Mouse (Mus musculus): ENCODE results near the gene Arhgap15. TPM values are rescaled to one million over a fixed set of nuclear protein-coding genes. Genes with fewer than 3 reads are reported as not detected.

Arhgap15 gene
- total RNA-seq, 2 experiments from 2014 or later: 122 to 124 TPM

- ATAC-seq (replicated peaks; ENCODE audit: poor library complexity): no peak
Measured at GRCm38 (mm10) chr2:44411660-44412059, 663.0 kb downstream of the Arhgap15 start.

- no peak for ATAC-seq (replicated peaks; ENCODE audit: poor library complexity)
Measured at GRCm38 (mm10) chr2:44416331-44416730, 667.7 kb downstream of the Arhgap15 start.

GRCm38 (mm10) chr2:44419547-44420225, 671.1 kb downstream of the Arhgap15 start:
- no peak for ATAC-seq (replicated peaks; ENCODE audit: poor library complexity)

- no peak for ATAC-seq (replicated peaks; ENCODE audit: poor library complexity)
Measured at GRCm38 (mm10) chr2:44430521-44430920, 681.9 kb downstream of the Arhgap15 start.

- no peak for ATAC-seq (replicated peaks; ENCODE audit: poor library complexity)
Measured at GRCm38 (mm10) chr2:44436652-44437051, 688.0 kb downstream of the Arhgap15 start.

- ATAC-seq (replicated peaks; ENCODE audit: poor library complexity): no peak
Measured at GRCm38 (mm10) chr2:44437496-44438057, 689.0 kb downstream of the Arhgap15 start.

- no peak for ATAC-seq (replicated peaks; ENCODE audit: poor library complexity)
Measured at GRCm38 (mm10) chr2:44438070-44438469, 689.4 kb downstream of the Arhgap15 start.

- no peak for ATAC-seq (replicated peaks; ENCODE audit: poor library complexity)
Measured at GRCm38 (mm10) chr2:44444938-44445337, 696.3 kb downstream of the Arhgap15 start.

Other genes with a start within 250 kb of the Arhgap15 start
- gene Kynu, start 193.5 kb upstream of the Arhgap15 start, total RNA-seq (2015): 0.10 and 0.22 TPM in 2 replicates
- not detected in 2 replicates for gene Kynu, start 193.5 kb upstream of the Arhgap15 start, total RNA-seq (2017)